Mouse (Mus musculus): ENCODE results near the gene Gm12888. TPM values are rescaled to one million over a fixed set of nuclear protein-coding genes. Genes with fewer than 3 reads are reported as not detected.
"Not testable (repeated sequence)": the region's sequence is repeated elsewhere in the genome, so short reads cannot be mapped to it uniquely, and the experiment has no call there.

Gm12888 gene
- not detected in 2 replicates for polyA plus RNA-seq (2012; ENCODE audit: insufficient read depth, insufficient read length, missing spikeins)

DNA sequence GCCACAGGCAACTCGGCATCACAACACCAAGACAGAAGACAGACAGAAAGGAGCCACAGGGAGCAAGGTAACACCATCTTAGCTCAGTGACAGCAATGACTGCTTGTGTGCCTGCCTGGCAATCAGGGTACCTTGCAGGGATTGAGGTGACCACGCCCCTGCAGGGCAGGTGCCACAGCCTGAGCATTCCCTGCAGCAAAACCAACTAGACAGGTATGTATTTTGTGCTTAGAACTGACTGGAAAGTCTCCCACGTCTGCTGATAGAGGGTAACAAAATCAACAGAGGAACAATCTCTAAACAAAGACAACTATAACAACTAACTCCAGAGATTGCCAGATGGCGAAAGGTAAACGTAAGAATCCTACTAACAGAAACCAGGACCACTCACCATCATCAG lies at the start of gene Gm12888:
Gene Gm12888 (minus strand): TSS at position 101 of the 400 bp plus-strand sequence.
- not testable (repeated sequence) for H3K4me1 ChIP-seq (ENCODE audit: control insufficient read depth, insufficient read depth, insufficient read length, low read length); H3K27ac ChIP-seq (replicated peaks; ENCODE audit: low read depth, low read length); H3K4me3 ChIP-seq (ENCODE audit: insufficient read depth, low read depth, low read length)

Other genes with a start within 250 kb of the Gm12888 start
- gene Zmpste24, start 226.7 kb downstream of the Gm12888 start, polyA plus RNA-seq (2012; ENCODE audit: insufficient read depth, insufficient read length, missing spikeins): 14.9 and 18.0 TPM in 2 replicates
- gene Tmco2, start 215.7 kb downstream of the Gm12888 start, polyA plus RNA-seq (2012; ENCODE audit: insufficient read depth, insufficient read length, missing spikeins): not detected in 2 replicates
- 4.2 and 4.6 TPM in 2 replicates for gene Rlf, start 109.8 kb downstream of the Gm12888 start, polyA plus RNA-seq (2012; ENCODE audit: insufficient read depth, insufficient read length, missing spikeins)
- gene Gm12886, start 98.2 kb upstream of the Gm12888 start, polyA plus RNA-seq (2012; ENCODE audit: insufficient read depth, insufficient read length, missing spikeins): not detected in 2 replicates

Measured in brown adipose tissue, adult 24 weeks (tissue).